Mouse (Mus musculus) thymus, adult 2 months (tissue): ENCODE results near the gene Slc22a21. TPM values are rescaled to one million over a fixed set of nuclear protein-coding genes. Genes with fewer than 3 reads are reported as not detected.

Source experiments
- DNase-seq: peaks from one replicate; pipeline ENCODE4 v3.0.0; 2021
- H3K27ac ChIP-seq: fragments of 200-500 bp; 2 replicates; pipeline ENCODE4 v1.5.1; 2012; ENCODE audit warnings: low read length, control low read depth; ENCODE audit not compliant: control insufficient read depth, insufficient read depth
- H3K27me3 ChIP-seq: fragments of 200-500 bp; 2 replicates; pipeline ENCODE4 v1.6.1; 2012; ENCODE audit warnings: mild to moderate bottlenecking, low read length, moderate library complexity, mixed read lengths; ENCODE audit not compliant: control insufficient read depth, insufficient read depth
- H3K36me3 ChIP-seq: fragments of 200-500 bp; 2 replicates; pipeline ENCODE4 v1.6.1; 2012; ENCODE audit warnings: mild to moderate bottlenecking, low read length, moderate library complexity; ENCODE audit not compliant: control insufficient read depth, insufficient read depth
- H3K4me1 ChIP-seq: fragments of 200-500 bp; replicated peaks from 2 replicates; pipeline ENCODE4 v1.6.1; 2012; ENCODE audit warnings: low read length; ENCODE audit not compliant: control insufficient read depth, insufficient read depth
- H3K4me3 ChIP-seq: fragments of 200-500 bp; 2 replicates; pipeline ENCODE4 v1.5.1; 2012; ENCODE audit warnings: mild to moderate bottlenecking, low read length, control low read depth, moderate library complexity; ENCODE audit not compliant: control insufficient read depth, insufficient read depth
- CTCF ChIP-seq: fragments of 200-500 bp; IDR thresholded peaks from 2 replicates; pipeline ENCODE4 v1.5.1; 2012; ENCODE audit warnings: mild to moderate bottlenecking, control low read depth, low read length, moderate library complexity, borderline replicate concordance; ENCODE audit not compliant: control insufficient read depth, poor library complexity, insufficient read depth; ENCODE audit errors: extremely low read depth
- POLR2A ChIP-seq: fragments of 200-500 bp; IDR thresholded peaks from 2 replicates; pipeline ENCODE4 v1.6.1; 2012; ENCODE audit warnings: mild to moderate bottlenecking, low read length, control low read depth, moderate library complexity; ENCODE audit not compliant: control insufficient read depth, poor library complexity, insufficient read depth; ENCODE audit errors: extremely low read depth
- WGBS: fragments of 180-500 bp; shearing (Covaris S2); methylation state at CpG from one replicate; pipeline ENCODE4 v1.1.7; 2018; 5-methylcytosine and 5-hydroxymethylcytosine counted together
- polyA plus RNA-seq: library from polyadenylated mRNA; depleted of rRNA; stranded (reverse); fragments of >200 nt; gene quantifications from 2 replicates; pipeline ENCODE4 v1.2.3, GENCODE M21; 2012

Gene Slc22a21
- polyA plus RNA-seq, 1 experiment = 1.3 TPM

DNA sequence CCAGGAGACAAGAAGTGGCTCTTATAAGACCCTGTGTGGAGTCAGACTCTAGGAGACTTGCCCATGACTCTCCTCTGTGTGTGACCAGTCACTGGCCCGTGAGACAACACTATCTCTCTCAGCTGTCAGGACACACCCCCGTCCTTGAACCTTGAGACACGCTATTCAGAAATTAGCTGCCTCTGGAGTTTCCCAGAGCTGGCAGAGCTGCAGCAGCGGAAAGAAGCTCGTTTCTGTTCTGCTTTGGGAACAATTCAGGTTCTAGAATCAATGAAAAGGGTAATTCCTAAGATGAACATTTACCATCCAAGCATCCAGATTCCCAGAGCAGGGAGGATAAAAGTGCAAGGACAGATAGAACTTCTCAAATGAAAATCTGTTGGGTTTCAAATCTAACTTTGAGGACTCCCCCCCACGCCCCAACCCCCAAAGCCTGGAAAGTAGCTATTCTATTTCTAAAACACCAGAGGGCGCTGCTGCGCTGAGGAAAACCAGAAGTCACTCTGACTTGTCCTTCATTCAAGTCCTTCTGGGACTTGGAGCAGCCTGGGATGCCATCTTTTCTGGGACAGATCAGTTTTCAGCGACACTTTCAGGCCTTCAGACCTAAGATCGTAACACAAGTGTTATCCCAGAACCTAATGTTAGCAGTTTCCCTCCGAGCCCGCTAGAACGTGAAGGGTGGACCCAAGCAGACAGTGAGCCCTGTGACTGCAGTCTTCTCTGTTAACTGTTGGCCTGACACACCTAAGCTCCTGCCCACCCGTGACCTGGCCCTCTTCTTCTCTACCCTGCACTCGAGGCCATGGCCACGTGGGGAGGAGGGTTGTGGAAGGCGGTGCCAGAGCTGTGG, 48.8 kb downstream of the Slc22a21 start:
- no peak overlapping the region for H3K27ac ChIP-seq
- DNase-seq = peak; percentile 44
- WGBS = 45% methylated on average over 17 of the region's 17 CpGs
- no peak overlapping the region for H3K4me3 ChIP-seq
- H3K36me3 ChIP-seq = no peaks in the 10 kb centered on the region
- H3K4me1 ChIP-seq = no peaks in the 10 kb centered on the region
- no peaks in the 10 kb centered on the region for H3K27me3 ChIP-seq
- TF ChIP-seq CTCF = no peak
- TF ChIP-seq POLR2A = no peak

DNA sequence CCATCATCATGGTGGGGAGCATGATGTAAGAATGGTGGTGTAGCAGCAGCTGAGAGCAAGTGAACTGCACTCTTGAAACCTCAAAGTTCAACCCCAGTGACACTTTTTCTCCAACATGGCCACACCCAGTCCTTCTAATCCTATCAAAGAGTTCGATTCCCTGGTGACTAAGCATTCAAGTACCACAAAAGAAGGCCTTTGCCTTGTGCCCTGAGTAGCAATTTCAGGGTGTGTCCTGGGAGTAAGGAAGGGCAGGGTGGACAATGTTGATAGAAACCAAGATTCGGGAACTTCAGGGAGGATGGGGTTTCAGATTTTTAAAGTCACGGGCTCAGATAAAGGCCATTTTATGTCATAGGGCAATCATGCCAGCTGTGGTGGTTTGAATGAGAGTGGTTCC, 50.4 kb downstream of the Slc22a21 start:
- Histone ChIP-seq H3K4me1 (no peaks in the 10 kb centered on the region), H3K27ac (no peak overlapping the region), H3K4me3 (no peak overlapping the region), H3K36me3 (no peaks in the 10 kb centered on the region), H3K27me3 (no peaks in the 10 kb centered on the region)
- TF ChIP-seq POLR2A (no peak), CTCF (no peak)
- 82% methylated on average over 3 of the region's 3 CpGs for WGBS
- DNase-seq = no peak

DNA sequence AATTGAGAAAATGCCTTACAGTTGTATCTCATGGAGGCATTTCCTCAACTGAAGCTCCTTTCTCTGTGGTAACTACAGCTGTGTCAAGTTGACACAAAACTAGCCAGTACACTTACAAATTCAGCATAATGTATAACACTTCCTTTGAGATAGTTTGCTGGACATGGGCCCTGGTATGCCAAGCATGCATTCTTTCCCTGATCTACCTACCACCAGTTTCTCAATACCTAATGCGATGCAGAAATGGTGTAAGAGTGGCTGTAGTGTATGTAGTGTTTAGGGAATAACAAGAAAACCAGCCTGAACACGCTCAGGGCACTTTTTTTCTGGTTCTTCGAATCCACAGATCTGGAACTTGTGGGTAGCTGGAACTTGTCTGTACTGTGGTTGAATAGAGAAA, 51.5 kb downstream of the Slc22a21 start:
- H3K27me3 ChIP-seq = no peaks in the 10 kb centered on the region
- H3K4me3 ChIP-seq = no peak overlapping the region
- no peak for DNase-seq
- H3K36me3 ChIP-seq = no peaks in the 10 kb centered on the region
- H3K27ac ChIP-seq = no peak overlapping the region
- no peak for TF ChIP-seq CTCF
- no peak for TF ChIP-seq POLR2A
- 82% methylated on average over 3 of the region's 3 CpGs for WGBS
- H3K4me1 ChIP-seq = no peaks in the 10 kb centered on the region

DNA sequence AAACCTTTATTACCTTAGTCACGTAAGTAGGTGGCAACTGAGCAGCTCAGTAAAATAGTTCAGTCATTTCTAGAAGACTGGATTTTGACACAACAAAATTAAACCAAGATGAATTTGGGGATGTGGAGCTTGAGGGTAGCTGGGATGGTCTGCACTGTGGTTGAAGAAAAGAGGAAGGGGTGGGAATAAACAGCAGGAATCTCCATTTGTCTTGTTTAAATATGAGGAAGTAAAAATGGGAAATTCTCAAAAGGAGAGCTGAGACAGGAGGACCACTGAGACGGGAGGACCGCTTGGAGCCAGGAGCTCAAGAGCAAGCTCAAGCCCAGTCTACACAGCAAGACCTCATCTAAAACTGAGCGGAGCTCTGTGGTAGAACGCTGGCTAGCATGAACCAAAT, 53.8 kb downstream of the Slc22a21 start:
- no peak for TF ChIP-seq CTCF
- no peak for TF ChIP-seq POLR2A
- Histone ChIP-seq H3K27ac (no peak overlapping the region; the same call in 1 of the 2 replicates), H3K27me3 (no peaks in the 10 kb centered on the region), H3K4me3 (no peak overlapping the region), H3K36me3 (no peaks in the 10 kb centered on the region), H3K4me1 (no peaks in the 10 kb centered on the region)
- no peak for DNase-seq
- WGBS = 96% methylated on average over 5 of the region's 5 CpGs

DNA sequence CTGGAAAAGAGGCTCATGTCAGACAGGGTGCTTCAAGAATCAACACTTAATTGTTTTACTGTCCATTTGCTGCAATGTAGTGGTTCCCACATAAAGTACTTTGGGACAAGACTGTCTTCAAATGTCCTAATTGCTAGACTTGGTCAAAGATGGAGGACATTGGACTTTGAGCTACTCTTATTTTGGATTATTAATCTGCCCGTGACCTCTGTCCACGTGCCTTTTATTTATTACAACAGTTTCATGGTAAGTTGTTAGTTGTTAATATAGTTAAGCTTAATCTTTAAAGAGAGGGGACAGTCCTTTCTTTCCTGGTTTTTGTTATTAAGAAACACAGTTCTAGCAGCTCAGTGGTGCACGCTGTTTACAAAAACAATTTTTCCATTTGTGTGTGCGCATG, 61.3 kb downstream of the Slc22a21 start:
- H3K4me3 ChIP-seq = no peak overlapping the region
- WGBS = 99% methylated on average over 4 of the region's 4 CpGs
- TF ChIP-seq POLR2A (no peak), CTCF (no peak)
- H3K27me3 ChIP-seq = no peaks in the 10 kb centered on the region
- H3K27ac ChIP-seq = no peak overlapping the region
- no peak for DNase-seq
- H3K4me1 ChIP-seq = no peaks in the 10 kb centered on the region
- no peaks in the 10 kb centered on the region for H3K36me3 ChIP-seq

DNA sequence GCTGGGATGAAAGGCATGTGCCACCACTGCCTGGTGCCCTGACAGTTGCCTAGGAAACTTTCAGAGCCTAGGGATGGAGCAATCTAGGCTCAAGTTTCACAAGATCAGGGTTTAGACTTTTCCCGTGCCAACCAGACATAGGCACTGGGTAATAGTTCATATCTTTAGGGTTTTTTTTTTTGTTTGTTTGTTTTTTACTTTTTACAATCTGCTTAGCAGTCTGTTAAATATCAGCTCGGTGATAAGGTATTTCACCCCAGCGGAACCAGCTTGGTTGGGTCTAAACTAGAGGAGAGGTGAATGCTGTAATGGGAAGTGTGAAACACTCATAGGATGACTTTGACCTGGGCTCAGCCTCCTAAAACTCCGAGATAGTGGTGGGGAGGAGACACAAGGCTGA, 69.1 kb downstream of the Slc22a21 start:
- 89% methylated on average over 4 of the region's 4 CpGs for WGBS
- Histone ChIP-seq H3K27me3 (no peaks in the 10 kb centered on the region), H3K27ac (no peak overlapping the region), H3K4me3 (no peak overlapping the region), H3K4me1 (no peaks in the 10 kb centered on the region), H3K36me3 (no peaks in the 10 kb centered on the region)
- DNase-seq = no peak
- no peak for TF ChIP-seq POLR2A
- no peak for TF ChIP-seq CTCF
